Mouse (Mus musculus): Measurements from ENCODE around the gene Rpl3. TPM values are rescaled to one million over a fixed set of nuclear protein-coding genes. Genes with fewer than 3 reads are reported as not detected.

Rpl3 gene
- total RNA-seq, 2 experiments from 2014 or later = 927 to 955 TPM

DNA sequence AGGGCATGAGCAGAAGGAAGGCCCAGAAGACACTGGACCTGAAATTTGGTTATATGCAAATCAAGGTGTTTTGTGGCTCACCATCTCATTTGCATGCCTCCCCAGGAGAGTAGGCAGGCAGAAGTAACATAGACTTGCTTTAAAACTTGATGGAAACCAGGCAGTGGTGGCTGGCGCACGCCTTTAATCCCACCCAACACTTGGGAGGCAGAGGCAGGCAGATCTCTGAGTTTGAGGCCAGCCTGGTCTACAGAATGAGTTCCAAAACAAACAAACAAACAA, 53.6 kb downstream of the Rpl3 start:
- no peak for DNase-seq (ENCODE audit: low spot score in 2 of 2)

DNA sequence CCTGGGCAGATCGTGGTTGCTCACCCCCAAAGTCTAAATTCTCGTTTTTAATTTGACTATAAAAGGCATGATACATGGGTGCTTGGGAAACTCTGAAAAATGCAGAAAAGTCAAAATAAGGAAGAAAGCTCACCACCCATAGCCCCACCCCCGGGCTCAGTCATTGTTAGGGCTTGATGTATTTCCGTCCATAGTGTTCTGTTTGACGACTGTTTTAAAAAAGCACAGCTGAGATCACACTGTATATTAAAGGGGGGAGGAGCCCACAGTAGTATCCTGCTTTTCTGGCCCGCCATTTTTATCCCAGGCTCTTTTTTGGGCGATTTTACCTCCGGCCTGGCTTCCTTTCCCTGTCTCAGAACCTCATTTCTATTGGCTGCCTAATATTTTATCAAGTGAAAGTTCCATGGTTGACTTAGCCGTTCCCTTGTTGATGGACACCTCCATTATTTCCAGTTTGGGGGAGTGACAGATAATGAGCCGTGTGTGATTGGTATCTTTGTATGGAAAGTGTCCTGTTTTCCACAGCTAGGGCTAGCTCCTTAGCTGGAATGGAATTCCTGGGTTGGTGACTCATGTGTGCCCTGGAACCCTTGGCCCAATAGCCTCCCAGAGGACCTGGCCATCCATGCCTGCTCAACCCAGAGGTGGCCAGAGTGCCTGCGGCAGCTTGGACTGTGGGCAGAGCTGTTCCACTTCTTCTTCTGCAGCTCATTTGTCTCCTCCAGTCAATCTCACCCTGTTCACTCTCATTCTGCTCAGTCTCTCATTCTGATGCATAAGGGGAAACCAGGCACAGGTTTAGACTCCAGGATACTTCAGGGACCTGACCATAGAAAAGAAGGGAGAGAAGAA, 54.2 kb downstream of the Rpl3 start:
- DNase-seq (ENCODE audit: low spot score in 2 of 2) = no peak

DNA sequence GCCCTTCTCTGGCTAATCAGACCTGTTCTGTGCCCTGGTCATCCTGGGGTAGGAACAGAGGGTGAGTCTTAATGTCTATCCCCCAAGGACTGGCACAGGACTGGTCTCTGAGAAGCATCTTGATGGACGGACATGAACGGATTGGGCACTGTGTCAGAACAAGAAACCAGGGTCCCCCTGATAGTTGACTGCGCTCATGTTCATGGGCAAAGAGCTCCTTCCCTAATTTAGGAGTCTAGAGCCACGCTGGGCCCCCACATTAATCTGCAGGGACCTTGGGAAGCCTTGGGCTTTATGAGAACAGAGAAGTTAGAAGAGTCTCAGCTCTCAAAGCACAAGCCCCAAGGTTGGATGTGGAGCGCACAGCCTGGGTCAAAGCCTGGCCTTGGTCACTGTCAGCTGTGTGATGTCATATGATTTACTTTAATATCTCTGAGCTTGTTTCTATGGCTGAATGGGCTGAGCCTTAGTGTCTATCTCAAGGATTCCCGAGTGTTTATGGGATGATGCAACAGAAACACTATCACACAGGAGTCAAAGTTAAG, 56.3 kb downstream of the Rpl3 start:
- no peak for DNase-seq (ENCODE audit: low spot score in 2 of 2)

DNA sequence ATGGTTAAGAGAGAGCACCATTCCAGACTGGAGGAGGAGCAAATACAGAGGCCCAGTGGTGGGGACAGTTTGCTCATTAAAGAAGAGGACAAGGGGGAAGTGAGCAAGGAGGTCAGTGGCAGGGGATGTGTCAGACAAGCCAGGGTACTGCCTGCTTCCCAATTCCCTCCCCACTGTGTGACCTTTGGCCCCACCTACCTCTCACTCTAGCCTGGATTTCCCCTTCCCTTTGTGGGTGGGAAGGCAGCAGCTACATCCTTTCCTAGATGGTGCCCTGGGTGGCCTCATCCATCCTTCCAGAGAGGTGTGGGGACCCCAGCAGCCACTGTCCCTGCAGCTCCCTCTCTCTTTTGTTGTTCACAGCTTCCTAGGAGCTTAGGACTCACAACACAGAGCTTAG, 56.8 kb downstream of the Rpl3 start:
- no peak for DNase-seq (ENCODE audit: low spot score in 2 of 2)

DNA sequence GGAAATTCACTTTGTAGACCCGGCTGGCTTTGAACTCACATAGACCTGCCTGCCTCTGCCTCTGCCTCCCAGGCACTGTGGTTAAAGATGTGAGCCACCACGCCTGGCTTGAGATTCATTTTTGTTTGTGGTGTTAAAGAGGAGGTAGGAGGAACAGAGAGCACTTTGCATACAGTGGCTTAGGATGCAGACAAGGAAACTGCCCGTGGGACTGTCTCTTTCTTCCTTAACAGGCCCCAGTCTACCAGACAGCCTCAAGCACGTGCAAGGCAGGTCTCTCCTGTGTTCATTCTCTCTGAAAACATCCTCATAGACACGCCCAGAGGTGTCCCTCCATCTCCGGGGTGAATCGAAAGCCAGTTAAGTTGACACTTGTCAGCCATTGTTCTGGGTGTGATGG, 57.3 kb downstream of the Rpl3 start:
- DNase-seq (ENCODE audit: low spot score in 2 of 2) = no peak

DNA sequence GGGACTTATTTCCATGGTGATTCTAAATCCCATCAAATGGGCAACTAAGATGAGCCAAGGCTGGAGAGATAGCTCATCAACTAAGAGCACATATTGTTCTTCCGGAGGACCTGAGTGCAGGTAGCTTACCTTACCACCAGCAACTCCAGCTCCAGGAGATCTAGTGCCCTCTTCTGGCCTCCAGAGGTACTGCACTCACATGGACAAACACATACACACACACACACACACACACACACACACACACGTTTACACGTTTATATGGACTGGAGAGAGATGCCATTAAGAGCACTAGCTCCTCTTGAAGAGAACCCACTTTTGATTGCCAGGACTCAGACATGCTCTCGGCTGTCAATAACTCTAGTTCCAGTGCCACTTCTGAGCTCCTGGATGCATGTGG, 60.5 kb downstream of the Rpl3 start:
- DNase-seq (ENCODE audit: low spot score in 2 of 2) = no peak

DNA sequence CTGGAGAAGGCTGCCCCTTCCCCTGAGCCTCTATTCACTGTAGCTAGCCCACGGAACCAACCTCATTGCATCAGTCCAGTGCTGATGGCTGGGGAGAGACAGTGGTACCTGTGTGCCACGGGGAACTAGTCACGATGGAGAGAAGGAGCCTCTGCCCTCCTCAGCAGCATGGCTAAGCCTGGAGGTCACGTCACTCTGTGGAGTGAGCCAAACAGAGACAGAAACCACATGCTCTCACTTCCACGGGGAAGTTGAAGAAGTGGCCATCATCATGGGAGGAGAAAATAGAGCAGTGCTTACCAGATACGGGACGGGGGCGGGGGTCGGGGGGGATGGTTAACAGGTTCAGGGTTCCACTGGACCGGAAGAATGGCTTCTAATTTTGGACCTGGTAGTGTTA, 61.3 kb downstream of the Rpl3 start:
- no peak for DNase-seq (ENCODE audit: low spot score in 2 of 2)

DNA sequence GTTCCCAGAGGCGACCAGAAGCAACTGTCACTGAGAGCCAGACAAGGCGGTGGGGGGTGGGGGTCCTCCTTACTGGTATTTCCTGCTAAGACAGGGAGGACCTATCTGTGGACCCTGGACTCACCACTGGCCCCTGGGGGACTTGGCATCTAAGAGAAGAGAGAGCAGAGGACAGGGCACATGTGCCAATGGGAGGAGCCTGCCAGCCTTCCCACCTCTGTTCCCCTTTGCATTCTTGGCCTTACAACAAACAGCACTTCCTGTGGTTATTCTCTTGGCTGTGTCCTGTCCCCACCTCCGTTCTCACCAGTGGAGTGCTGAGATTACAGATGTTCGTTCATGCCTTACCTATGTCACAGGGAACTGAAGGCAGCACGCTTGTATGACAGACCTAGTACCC, 62.8 kb downstream of the Rpl3 start:
- DNase-seq (ENCODE audit: low spot score in 2 of 2) = no peak

Small RNA genes lying within 50 kb of the gene (microRNA-seq; reads per million reads assigned to microRNA genes)
- 208 reads per million, percentile 55 among the genes with 10 or more reads in this experiment for gene Snord43

Other genes with a start within 250 kb of the Rpl3 start
- gene Apobec3, start 200.2 kb downstream of the Rpl3 start, total RNA-seq (2021) = 10 to 100 TPM; 28.4 to 33.4 TPM
- gene Cbx7, start 120.7 kb downstream of the Rpl3 start, total RNA-seq (2021) = 10 to 100 TPM; 15.4 to 18.4 TPM
- 10 to 100 TPM; 31.3 to 35.1 TPM for gene Pdgfb, start 76.9 kb downstream of the Rpl3 start, total RNA-seq (2021)
- gene Syngr1, start 534 bp downstream of the Rpl3 start, total RNA-seq (2021) = 10 to 100 TPM; 26.4 to 27.6 TPM
- gene Tab1, start 41.3 kb upstream of the Rpl3 start, total RNA-seq (2021) = 10 to 100 TPM; 37.6 to 37.8 TPM
- 10 to 100 TPM; 12.4 to 15.4 TPM for gene Mgat3, start 81.9 kb upstream of the Rpl3 start, total RNA-seq (2021)
- gene Mief1, start 142.2 kb upstream of the Rpl3 start, total RNA-seq (2021) = 10 to 100 TPM; 41.9 to 46.6 TPM
- gene AC140267.1, start 144.0 kb upstream of the Rpl3 start, total RNA-seq (2021) = 1 to 10 TPM; 7.3 to 8.9 TPM
- 100 to 1,000 TPM; 145 to 157 TPM for gene Atf4, start 163.3 kb upstream of the Rpl3 start, total RNA-seq (2021)
- gene Rps19bp1, start 172.4 kb upstream of the Rpl3 start, total RNA-seq (2021) = 10 to 100 TPM; 35.7 to 41.1 TPM
- gene Cacna1i, start 195.4 kb upstream of the Rpl3 start, total RNA-seq (2021) = 1 to 10 TPM; 1.2 to 1.3 TPM

Measured in adrenal gland, postnatal 4 days (tissue).